Mouse (Mus musculus): ENCODE data around the gene Dpp6.

DNA sequence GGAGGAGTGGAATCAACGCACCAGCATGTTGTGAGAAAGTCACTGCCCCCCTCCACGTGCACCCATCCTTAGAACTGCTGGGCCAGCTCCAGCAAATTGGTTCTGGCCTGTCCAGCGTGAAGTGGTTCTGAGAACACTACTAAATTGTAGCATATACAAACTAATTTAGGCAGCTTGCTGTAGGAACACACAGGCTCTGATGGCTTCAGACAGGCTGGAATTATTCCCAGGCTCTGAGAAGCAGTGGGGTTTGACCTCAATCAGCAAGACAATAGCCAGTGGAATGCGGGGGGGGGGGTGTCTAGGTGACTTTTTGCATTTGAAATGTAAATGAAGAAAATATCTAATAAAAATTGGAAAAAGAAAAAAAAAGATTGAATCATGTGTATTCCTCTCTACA, 156.2 kb downstream of the Dpp6 start:
- TF ChIP-seq CTCF (IDR thresholded peaks at IDR 0.05; ENCODE audit: control insufficient read depth, insufficient read depth, low read length) = no peak
- no peak for TF ChIP-seq POLR2A (IDR thresholded peaks at IDR 0.05; ENCODE audit: borderline replicate concordance, control insufficient read depth, low read depth, low read length)

Measured in bone marrow, adult 2 months (tissue).